Mouse (Mus musculus): ENCODE data around the gene Zfp64.

Gene Zfp64

DNA sequence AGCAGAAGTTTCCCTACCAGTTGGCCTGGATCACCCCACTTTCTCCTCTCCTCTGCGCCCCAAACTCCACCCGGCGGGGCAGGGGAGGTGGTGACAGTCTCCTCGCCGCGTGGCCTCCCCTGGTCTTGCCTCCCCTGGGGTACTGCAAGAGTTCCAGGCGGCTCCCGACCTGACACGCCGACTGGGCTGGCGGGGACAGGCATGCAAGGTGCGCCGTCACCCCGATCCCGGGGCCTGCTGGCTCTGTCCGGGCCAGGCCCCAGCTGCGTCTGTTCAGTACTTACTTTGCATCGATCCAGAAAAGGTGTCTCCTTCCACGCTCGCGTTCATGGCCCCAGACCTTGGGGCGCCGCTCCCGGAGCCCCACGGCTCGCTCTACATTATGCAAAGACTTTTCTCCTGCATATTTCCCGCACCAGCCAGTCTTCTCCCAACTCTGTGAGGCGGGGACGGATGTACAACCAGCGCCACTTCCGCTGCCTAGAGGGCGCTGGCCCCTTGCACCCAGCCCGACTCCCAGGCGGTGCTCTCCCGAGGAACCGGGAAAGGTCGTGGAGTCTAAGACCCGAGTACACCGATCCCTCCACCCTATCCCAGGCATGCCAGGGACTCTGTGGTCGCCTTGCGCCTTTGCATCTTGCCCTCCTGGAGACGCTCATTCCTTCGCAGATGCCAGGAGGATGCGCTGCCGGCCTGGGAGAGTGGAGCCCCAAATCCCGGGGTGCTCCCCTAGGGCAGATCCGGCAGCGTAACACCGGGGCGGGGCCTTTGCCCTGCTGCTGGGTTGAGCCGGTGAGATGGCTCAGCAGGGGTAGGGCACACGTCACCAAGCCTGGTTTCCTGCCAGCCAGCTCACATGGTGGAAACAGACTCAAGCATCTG is at the start of gene Zfp64:
Gene Zfp64, minus strand, starts transcription at position 753 of the 882 bp plus-strand sequence.
- DNase-seq (ENCODE audit: low read depth, low spot score) = peak; percentile 50

- no peak for DNase-seq (ENCODE audit: low read depth, low spot score)
These were observed 37.4 kb upstream of the Zfp64 start for GRCm38 (mm10) chr2:168992642-168993420.

GRCm38 (mm10) chr2:168990957-168991356 is 35.6 kb upstream of the Zfp64 start:
- no peak for DNase-seq (ENCODE audit: low read depth, low spot score)

DNA sequence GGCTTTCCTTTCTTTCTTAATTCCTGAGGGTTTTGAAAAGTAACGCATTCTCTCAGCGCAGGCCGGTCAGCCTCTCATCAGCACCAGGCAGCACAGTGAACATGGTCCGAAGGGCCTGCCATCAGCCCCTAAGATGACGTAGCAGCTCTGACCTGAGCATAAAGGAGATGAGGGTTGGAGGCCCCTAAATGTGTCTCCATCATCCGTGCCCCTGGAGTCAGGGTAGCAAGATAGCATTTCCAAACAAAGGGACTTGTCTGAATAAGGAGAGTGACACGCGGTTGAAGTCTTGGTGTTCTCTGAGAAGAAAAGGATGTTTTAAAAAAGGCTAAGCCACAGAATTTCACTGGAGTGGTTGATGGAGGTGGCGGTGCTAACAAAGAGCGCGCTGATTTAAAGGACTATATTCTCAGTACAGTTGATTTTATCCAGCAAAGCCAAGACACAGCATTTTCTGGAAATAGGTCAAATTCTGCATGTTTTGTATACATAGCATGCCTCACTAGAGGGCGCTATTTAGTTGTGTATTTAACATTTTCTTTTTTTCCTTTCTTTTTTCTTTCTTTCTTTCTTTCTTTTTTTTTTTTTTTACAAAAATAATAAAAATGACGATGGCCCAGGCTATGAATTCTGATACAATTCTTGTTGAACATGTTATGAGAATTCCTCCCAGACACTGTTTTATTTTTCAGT is 34.8 kb upstream of the Zfp64 start:
- no peak for DNase-seq (ENCODE audit: low read depth, low spot score)

DNA sequence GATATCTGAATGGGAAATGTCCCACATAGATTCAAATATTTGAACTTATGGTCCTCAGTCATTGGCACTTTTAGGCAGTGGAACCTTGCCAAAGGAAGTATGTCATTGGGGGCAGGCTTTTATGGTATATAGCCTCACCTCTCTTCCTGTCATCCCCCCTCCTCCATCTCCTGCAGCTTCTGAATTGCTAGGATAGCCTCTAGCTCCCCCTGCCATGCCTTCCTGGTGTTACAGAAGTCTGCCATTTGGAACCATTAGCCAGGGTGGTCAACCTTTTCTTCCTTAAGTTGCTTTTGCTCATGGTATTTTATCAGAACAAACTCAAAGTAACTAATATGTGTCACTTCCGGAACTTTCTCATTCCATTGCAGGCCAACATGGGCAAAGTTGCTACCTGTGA is 32.7 kb upstream of the Zfp64 start:
- DNase-seq (ENCODE audit: low read depth, low spot score) = no peak

DNA sequence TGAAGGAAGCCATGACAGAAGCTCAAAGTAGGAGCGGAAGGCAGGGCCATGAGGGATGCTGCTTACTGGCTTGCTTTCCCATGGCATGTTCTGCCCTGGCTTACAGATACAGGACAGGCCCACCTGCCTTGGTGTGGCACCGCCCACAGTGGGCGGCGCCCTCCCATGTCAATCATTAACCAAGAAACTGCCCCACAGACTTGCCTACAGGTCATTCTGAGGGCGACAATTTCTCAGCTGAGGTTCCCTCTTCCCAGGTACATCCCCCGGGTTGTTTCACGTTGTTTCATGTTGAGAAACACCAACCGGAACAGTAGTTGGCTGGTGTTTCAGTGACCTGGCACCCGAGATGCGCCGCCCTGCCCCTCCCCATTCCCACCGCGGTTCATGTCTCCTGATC is 32.0 kb upstream of the Zfp64 start:
- DNase-seq (ENCODE audit: low read depth, low spot score) = no peak

DNA sequence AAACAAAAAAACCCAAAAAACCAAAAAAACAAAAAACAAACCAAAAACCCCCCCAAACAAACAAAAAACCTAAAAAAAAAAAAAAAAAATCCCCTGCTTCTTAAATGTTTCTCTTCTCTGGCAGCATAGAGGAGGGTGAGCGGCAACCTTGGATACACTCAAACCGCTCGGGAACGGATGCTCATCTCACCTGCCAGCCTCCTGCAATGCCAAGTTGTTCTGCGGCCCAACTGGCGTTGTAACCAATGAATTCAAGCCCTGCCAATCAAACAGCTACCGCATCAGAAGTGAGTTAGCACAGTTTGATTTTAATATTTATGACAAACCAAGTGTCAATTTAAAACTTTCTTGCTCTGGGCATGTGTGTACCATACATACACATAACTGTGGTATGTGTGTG is 26.6 kb upstream of the Zfp64 start:
- no peak for DNase-seq (ENCODE audit: low read depth, low spot score)

DNA sequence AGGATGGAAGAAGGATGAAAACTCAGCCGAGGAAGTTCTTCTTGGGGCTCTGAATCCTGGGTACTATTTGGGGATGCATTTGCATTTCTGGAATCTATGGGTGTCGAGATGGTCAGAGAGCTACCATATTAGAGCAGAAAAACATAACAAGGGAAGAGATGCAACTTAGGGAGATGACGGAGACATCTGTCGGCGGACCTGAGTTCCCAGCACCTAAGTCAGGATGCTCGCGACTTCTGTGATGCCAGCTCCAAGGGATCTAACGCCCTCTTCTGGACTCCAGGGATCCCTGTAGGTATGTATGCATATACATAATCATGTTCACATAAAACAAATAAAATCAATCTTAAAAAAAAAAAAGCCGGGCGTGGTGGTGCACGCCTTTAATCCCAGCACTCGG is 26.1 kb upstream of the Zfp64 start:
- no peak for DNase-seq (ENCODE audit: low read depth, low spot score)

GRCm38 (mm10) chr2:168980859-168981258 is 25.5 kb upstream of the Zfp64 start:
- DNase-seq (ENCODE audit: low read depth, low spot score) = no peak

DNA sequence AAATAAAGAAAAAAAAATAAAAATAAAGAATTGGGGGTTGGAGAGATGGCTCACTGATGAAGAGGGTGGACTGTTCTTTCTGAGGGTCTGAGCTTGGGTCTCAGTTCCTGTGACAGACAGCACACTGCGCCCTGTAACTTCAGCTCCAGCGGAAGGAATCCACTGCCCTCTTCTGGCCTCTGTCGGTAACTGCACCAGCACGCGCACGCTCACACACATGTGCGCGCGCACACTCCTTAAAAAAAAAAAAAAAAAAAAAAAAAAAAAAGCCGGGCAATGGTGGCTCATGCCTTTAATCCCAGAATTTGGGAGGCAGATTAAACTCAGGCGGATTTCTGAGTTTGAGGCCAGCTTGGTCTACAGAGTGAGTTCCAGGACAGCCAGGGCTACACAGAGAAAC is 24.4 kb upstream of the Zfp64 start:
- no peak for DNase-seq (ENCODE audit: low read depth, low spot score)

GRCm38 (mm10) chr2:168978031-168978430 is 22.6 kb upstream of the Zfp64 start:
- DNase-seq (ENCODE audit: low read depth, low spot score) = no peak

DNA sequence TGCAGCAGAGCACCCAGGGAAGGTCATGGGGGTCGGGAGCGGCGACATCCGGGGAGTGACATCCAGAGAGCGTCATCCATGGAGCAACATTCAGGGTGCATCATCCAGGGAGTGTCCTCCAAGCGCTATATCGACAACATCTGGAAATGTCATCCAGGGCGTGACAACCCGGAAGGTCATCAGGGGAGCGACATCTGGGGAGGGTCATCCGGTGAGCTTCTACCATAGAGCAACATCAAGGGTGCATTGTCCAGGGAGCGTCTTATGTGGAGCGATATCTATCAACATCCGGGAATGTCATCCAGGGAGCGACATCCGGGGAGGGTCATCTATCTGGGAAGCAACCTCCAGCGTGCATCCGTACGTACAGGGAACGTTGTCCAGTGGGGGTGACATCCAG is 14.7 kb upstream of the Zfp64 start:
- DNase-seq (ENCODE audit: low read depth, low spot score) = no peak

DNA sequence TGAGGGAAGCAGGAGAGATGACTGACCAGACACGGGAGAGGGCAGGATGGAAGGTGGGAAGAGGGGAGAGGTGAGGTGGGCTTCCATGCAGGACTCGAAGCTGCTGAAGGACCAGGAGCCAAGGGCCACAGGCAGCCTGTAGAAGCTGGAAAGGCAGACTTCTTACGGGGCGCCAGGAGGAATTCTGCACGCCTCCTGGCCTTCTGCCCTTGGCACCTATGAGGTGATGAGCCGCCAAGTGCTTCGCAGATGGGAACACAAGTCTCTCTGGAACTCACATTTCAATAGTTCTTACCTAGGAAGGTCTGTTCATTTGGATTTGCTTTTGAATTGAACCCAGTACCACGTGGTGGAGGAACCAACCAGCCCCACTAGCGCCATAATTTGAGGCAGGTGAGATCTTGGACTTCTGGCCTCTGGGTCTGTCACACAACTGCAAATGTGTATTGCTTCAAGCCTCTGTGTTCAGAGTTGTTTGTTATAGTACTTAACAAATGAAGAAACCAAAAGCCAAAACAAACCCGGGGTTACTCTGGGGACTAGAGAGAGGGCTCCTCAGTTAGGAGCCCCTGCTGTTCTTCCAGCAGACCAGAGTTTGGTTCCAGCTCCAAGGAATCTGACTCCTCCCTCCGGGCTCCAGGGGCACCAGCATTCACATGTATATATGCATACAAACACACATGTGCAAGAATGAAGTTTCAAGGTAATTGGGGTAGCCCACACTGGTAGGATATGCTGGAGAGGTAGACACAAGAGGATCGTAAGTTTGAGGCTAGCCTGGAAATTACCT is 12.9 kb upstream of the Zfp64 start:
- DNase-seq (ENCODE audit: low read depth, low spot score) = no peak

DNA sequence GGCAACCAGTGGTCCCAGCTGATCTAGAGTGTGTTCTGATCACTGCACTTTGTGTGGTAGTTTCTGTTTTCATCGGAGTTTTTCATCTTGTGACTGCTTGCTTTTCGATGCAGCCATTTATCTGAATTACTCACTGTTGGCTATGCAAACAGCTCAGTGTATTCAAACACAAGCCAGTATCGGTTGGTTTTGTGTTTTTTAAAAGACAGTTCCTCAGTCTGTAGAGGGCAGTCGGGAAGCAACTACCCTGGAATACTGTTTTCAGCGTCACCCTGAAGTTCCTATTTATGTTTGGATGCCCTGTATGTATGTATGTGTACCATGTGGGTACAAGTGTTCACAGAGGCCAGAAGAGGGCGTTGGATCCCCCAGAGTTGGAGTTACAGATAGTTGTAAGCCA is 11.1 kb upstream of the Zfp64 start:
- no peak for DNase-seq (ENCODE audit: low read depth, low spot score)

GRCm38 (mm10) chr2:168964849-168965248 is 9.5 kb upstream of the Zfp64 start:
- DNase-seq (ENCODE audit: low read depth, low spot score) = no peak

DNA sequence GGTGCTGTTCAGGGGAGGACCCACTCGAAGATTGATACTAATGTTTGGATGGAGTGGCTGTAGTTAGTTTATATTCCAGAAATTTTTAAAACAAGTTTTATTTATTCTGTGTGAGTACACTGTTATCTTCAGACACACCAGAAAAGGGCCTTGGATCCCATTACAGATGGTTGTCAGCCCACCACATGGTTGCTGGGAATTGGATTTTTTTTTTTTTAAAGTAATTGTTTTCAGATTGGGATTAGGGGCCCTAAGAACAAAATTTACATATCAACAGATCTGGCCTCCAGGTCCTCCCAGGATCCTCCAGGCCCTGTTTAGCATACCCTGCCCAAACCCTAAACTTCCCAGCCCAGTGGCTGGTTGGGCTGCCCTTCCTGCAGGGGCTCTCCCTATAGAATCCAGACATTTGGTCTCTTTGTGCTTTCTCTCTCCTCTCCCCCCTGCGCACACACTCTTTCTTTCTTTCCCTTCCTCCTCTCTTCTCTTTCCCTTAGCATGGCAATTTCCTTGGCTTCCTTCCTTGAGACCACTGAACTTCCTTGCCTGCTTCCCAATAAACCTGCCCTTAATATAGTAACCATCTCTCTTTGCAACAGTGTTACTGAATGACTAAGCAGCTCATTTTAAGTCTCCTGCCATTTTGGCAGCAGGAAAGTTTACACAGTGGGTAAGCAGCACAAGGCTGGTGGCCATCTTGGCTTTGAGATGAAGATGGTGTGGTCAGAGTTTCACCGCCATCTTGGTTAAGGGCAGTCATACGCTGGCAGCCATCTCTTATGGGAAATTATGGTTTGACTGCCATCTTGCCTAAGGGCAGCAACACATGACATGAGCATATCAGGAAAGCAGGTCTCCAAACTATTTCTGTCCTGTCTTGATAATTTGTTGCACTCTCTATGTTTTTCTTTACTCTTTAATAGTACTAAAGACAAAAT is 6.6 kb upstream of the Zfp64 start:
- DNase-seq (ENCODE audit: low read depth, low spot score) = no peak

- DNase-seq (ENCODE audit: low read depth, low spot score) = no peak
These were observed 5.4 kb upstream of the Zfp64 start for GRCm38 (mm10) chr2:168960814-168961213.

DNA sequence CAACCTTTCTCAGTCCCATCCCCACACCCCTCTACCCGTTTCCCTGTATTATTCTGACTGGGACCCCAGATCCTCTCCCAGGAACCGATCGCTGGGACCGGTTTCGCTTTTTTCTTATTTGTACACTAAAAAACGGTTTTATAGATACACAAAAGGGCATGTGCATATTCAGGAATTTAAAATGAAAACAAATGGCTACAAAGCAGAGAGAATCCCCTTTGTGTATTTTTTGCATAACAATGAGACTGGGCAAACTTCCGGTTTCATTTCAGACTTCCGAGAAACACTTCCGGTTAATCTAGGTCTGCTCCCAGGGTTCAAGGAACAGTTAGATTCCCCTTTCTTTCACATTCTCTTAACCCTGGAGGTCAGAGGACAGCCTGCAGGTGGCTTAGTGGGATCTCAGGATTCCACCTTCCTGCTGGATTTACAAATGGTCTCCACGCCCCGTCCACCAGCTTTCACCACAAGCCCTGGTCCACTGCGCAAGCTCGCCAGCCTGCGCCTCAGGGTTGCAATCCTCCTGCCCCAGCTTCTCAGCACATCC is 4.0 kb upstream of the Zfp64 start:
- DNase-seq (ENCODE audit: low read depth, low spot score) = no peak

DNA sequence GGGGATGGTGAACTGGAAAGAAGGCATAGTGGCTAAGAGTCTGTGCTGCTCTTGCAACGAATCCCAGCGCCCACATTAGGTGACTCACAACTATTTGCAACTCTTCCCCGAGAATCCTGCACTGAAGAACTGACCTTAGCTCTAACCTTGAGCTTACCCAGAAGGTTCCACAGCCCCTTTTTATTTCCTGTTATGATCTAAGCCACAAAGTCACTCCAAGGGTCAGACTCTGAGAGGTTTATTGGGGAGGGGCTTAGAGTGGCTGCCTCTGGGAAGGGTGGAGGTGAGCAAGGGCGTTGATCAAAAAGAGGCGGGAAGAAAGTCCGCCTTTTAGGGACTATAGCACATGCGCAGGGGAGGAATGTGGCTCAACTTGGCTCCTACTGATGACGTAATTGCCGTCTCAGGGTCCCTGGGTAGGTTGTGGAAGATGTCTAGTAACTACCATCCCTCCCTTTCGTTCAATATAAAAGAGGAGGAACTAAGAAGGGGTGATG is 511 bp upstream of the Zfp64 start:
- no peak for DNase-seq (ENCODE audit: low read depth, low spot score)

GRCm38 (mm10) chr2:168954376-168954775 is 1.0 kb downstream of the Zfp64 start:
- no peak for DNase-seq (ENCODE audit: low read depth, low spot score)

All from c-Kit-negative CD71-positive TER-119-positive erythroid progenitor cells, embryonic 14.5 days (primary cell).